Mouse (Mus musculus): ENCODE measurements around the gene Alkbh1. TPM values are rescaled to one million over a fixed set of nuclear protein-coding genes. Genes with fewer than 3 reads are reported as not detected.

The Alkbh1 gene
- polyA plus RNA-seq, 1 experiment from 2014 or later = 36.7 TPM

DNA sequence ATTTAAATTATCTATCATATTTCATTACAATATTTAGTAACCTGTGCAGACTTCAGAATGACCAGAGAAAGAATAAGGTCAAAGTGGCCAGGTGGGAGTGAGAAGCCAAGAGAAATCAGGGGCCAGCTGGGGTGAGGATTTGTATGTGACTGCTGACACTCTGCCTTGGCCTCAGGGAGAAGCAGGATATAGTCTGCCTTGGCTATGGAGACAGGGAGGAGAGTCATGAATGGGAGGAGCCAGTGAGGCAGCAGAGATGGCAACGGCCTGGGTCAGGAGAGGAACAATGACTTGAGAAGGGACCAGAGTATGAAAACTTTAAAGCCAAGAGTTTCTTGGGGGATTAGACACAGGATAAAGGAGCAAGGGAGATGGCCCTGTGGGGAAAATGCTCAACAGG lies 20.1 kb downstream of the Alkbh1 start:
- 41% methylated on average over 1 of the region's 1 CpGs for WGBS
- no peak for DNase-seq (ENCODE audit: low spot score)

DNA sequence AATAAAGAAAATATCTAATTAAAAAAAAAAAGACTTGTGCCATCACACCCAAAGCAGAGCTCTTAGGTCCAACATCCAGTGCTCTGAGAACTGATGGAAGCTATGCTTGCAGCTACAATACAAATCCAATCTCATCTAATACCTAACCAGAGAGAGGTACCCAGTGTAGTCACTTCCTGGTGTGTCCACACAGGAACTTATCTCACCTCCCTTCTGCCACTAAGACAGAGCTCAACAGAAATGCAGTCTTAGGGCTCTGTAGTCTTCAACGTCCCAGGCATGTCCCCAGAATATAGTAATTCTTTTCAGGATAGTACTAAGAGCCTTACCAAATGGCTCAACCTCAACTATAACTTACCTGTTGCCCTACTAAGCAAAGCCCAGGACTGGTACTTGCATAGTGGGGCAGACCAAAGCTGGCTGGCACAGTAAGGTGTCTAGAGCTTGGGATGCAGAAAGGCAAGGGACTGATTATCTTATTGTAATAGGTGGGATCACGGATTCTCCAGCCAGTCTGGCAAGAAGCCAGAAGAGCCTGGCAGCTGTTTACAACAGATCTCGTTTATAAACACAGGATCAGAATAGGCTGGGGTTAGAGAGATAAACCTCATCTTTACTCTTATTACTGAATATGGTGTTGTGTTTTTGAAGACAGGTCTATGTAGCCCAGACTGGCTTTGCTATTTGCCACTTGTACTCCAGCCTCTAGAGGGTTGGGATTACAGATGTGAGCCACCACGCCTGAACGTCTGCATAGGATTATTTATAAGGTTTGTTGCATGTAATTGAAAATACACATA lies 21.9 kb downstream of the Alkbh1 start:
- 70% methylated on average over 5 of the region's 5 CpGs for WGBS
- no peak for DNase-seq (ENCODE audit: low spot score)

More for the DNA sequence above, 20.1 kb downstream of the Alkbh1 start:
- Histone ChIP-seq H3K27ac (replicated peaks; ENCODE audit: low read depth, low read length) (no peak overlapping the region), H3K4me3 (ENCODE audit: low read depth, low read length) (no peak overlapping the region), H3K36me3 (ENCODE audit: control insufficient read depth, insufficient read depth, low read length) (peaks cover 48% of the 10 kb centered on the region), H3K4me2 (ENCODE audit: low read depth, low read length) (no peak overlapping the region), H3K9ac (ENCODE audit: low read depth, low read length) (no peak overlapping the region), H3K27me3 (replicated peaks; ENCODE audit: control insufficient read depth, insufficient read depth, low read length) (no peaks in the 10 kb centered on the region), H3K4me1 (ENCODE audit: control insufficient read depth, insufficient read depth, low read length) (no peaks in the 10 kb centered on the region), H3K9me3 (ENCODE audit: control insufficient read depth, low read length) (no peaks in the 10 kb centered on the region)
- no peak for ATAC-seq (ENCODE audit: low read depth)

DNA sequence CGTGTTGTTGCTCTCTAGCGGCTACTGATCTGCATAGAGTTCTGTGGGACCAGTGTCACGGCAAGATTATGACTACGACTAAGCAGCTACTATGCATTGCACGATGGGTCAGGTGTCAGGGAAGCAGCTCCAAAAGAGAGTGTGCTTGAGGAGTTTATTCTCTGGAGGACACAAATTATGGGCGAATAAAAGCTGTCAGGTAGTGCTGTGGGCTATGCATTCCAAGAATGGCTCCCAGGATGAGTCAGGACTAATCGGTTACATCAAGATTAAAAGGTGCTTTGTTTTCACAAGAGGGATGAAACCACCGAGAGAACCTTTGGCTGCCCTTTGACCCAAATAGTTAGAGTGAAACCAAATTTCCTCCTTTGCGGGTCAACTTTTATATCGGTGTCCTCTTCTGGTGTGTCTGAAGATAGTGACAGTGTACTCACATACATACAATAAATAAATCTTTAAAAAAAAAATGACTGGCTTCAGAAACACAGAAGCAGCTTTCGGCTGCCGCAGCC lies 23.8 kb downstream of the Alkbh1 start:
- Histone ChIP-seq H3K9me3 (ENCODE audit: control insufficient read depth, low read length) (no peaks in the 10 kb centered on the region), H3K4me2 (ENCODE audit: low read depth, low read length) (no peak overlapping the region), H3K27ac (replicated peaks; ENCODE audit: low read depth, low read length) (no peak overlapping the region), H3K4me1 (ENCODE audit: control insufficient read depth, insufficient read depth, low read length) (no peaks in the 10 kb centered on the region), H3K9ac (ENCODE audit: low read depth, low read length) (no peak overlapping the region), H3K4me3 (ENCODE audit: low read depth, low read length) (no peak overlapping the region), H3K27me3 (replicated peaks; ENCODE audit: control insufficient read depth, insufficient read depth, low read length) (no peaks in the 10 kb centered on the region), H3K36me3 (ENCODE audit: control insufficient read depth, insufficient read depth, low read length) (peaks cover 12% of the 10 kb centered on the region)
- no peak for ATAC-seq (ENCODE audit: low read depth)
- no peak for DNase-seq (ENCODE audit: low spot score)
- WGBS = 59% methylated on average over 12 of the region's 12 CpGs

More for the DNA sequence above, 21.9 kb downstream of the Alkbh1 start:
- H3K36me3 ChIP-seq (ENCODE audit: control insufficient read depth, insufficient read depth, low read length) = peaks cover 30% of the 10 kb centered on the region
- ATAC-seq (ENCODE audit: low read depth) = no peak
- H3K9ac ChIP-seq (ENCODE audit: low read depth, low read length) = no peak overlapping the region
- no peaks in the 10 kb centered on the region for H3K4me1 ChIP-seq (ENCODE audit: control insufficient read depth, insufficient read depth, low read length)
- H3K9me3 ChIP-seq (ENCODE audit: control insufficient read depth, low read length) = no peaks in the 10 kb centered on the region
- H3K27me3 ChIP-seq (replicated peaks; ENCODE audit: control insufficient read depth, insufficient read depth, low read length) = no peaks in the 10 kb centered on the region
- no peak overlapping the region for H3K27ac ChIP-seq (replicated peaks; ENCODE audit: low read depth, low read length)
- H3K4me2 ChIP-seq (ENCODE audit: low read depth, low read length) = no peak overlapping the region
- no peak overlapping the region for H3K4me3 ChIP-seq (ENCODE audit: low read depth, low read length)

DNA sequence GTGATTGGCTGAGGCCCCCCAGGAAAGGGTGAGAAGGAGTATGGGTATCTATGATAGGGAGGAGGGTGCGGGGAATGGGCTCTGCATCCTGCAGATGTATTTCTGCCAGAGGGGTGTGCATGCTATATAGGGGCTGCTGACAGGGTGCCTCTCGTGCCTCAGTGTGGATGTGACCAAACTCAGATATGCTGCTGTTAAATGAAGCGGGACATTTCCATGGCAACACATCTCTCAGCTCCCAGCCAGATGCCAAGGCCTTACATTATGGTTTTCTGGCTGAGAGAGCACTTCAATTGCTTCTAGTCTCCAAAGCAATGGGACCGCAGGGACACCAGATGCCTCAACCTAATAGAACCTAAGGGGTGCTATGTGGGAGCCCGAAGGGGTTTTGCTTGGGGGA lies 24.9 kb downstream of the Alkbh1 start:
- Histone ChIP-seq H3K9me3 (ENCODE audit: control insufficient read depth, low read length) (no peaks in the 10 kb centered on the region), H3K27ac (replicated peaks; ENCODE audit: low read depth, low read length) (no peak overlapping the region), H3K4me1 (ENCODE audit: control insufficient read depth, insufficient read depth, low read length) (no peaks in the 10 kb centered on the region), H3K9ac (ENCODE audit: low read depth, low read length) (no peak overlapping the region), H3K4me2 (ENCODE audit: low read depth, low read length) (no peak overlapping the region), H3K36me3 (ENCODE audit: control insufficient read depth, insufficient read depth, low read length) (peaks cover 12% of the 10 kb centered on the region), H3K4me3 (ENCODE audit: low read depth, low read length) (no peak overlapping the region), H3K27me3 (replicated peaks; ENCODE audit: control insufficient read depth, insufficient read depth, low read length) (no peaks in the 10 kb centered on the region)
- WGBS = 69% methylated on average over 5 of the region's 5 CpGs
- ATAC-seq (ENCODE audit: low read depth) (peak; percentile 73), DNase-seq (ENCODE audit: low spot score) (peak; percentile 78)

DNA sequence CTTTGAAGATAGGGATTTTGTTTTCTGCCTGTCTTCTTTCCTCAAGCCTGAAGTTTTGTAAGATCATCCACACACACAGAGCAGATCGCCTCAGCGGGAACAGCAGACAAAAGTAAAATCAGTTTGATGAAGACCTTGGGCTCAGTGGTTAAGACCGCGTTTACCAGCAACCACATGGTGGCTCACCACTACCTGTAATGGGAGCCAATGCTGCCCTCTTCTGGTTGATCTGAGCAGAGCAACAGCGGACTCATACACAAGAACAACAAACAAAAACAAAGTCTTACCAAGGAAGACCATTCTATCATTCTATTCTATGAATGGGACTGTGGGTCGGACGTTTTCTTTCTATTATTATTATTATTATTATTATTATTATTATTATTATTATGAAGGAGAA lies 27.1 kb downstream of the Alkbh1 start:
- H3K4me2 ChIP-seq (ENCODE audit: low read depth, low read length) = no peak overlapping the region
- WGBS = 31% methylated on average over 7 of the region's 7 CpGs
- H3K27me3 ChIP-seq (replicated peaks; ENCODE audit: control insufficient read depth, insufficient read depth, low read length) = no peaks in the 10 kb centered on the region
- no peak overlapping the region for H3K9ac ChIP-seq (ENCODE audit: low read depth, low read length)
- H3K36me3 ChIP-seq (ENCODE audit: control insufficient read depth, insufficient read depth, low read length) = no peaks in the 10 kb centered on the region
- H3K27ac ChIP-seq (replicated peaks; ENCODE audit: low read depth, low read length) = no peak overlapping the region
- ATAC-seq (ENCODE audit: low read depth) (no peak), DNase-seq (ENCODE audit: low spot score) (peak; percentile 58)
- no peaks in the 10 kb centered on the region for H3K9me3 ChIP-seq (ENCODE audit: control insufficient read depth, low read length)
- H3K4me3 ChIP-seq (ENCODE audit: low read depth, low read length) = no peak overlapping the region
- no peaks in the 10 kb centered on the region for H3K4me1 ChIP-seq (ENCODE audit: control insufficient read depth, insufficient read depth, low read length)

DNA sequence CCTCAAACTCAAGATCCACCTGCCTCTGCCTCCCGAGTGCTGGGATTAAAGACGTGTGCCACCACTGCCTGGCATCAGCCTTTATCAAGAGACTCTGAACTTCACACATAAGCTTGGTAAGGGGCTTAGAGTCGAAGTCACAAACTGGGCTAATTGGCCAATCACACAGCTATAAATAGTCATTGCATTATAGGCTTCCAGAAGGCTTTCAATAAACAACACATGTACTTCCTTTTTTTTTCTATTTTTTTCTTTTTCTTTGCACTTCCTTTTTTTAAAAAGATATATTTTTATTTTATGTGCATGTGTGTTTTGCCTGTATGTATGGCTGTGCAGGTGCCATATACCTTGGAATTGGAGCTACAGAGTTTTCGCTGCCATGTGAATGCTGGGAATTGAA lies 28.5 kb downstream of the Alkbh1 start:
- no peak for ATAC-seq (ENCODE audit: low read depth)
- no peak overlapping the region for H3K27ac ChIP-seq (replicated peaks; ENCODE audit: low read depth, low read length)
- H3K27me3 ChIP-seq (replicated peaks; ENCODE audit: control insufficient read depth, insufficient read depth, low read length) = no peaks in the 10 kb centered on the region
- no peak overlapping the region for H3K4me3 ChIP-seq (ENCODE audit: low read depth, low read length)
- 70% methylated on average over 4 of the region's 4 CpGs for WGBS
- H3K9me3 ChIP-seq (ENCODE audit: control insufficient read depth, low read length) = no peaks in the 10 kb centered on the region
- no peak overlapping the region for H3K9ac ChIP-seq (ENCODE audit: low read depth, low read length)
- H3K36me3 ChIP-seq (ENCODE audit: control insufficient read depth, insufficient read depth, low read length) = no peaks in the 10 kb centered on the region
- no peak for DNase-seq (ENCODE audit: low spot score)
- H3K4me1 ChIP-seq (ENCODE audit: control insufficient read depth, insufficient read depth, low read length) = no peaks in the 10 kb centered on the region
- H3K4me2 ChIP-seq (ENCODE audit: low read depth, low read length) = no peak overlapping the region

DNA sequence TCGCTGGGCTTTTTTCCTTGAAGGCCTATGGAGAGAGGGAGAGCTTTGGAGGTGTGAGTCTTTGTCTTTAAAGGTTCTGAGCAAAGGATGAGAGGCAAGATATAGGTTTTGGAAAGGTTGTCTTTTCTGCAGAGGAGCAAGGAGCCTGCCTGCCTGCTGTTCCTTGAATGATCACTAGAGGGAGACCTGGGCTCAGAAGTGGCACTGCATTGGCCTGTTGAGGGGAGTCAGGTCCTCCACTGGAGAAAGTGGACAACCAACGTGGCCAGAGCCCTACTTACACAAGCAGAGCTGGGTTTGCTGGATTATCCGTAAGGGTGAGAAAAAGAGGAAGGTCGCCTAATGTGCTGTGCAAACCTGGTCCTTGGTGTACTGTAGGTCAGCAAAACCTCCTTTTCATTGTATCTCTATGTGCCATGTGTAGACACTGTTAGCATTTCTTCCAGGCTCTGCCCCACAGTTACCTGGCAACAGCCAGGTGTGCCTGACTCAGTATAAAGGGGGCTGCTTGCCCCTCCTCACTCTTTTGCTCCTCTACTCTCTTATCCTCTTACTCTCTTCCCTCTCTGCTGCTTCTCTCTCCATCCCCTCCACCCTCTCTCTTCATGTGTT lies 30.5 kb downstream of the Alkbh1 start:
- DNase-seq (ENCODE audit: low spot score) = peak; percentile 49
- 24% methylated on average over 4 of the region's 4 CpGs for whole genome bisulfite sequencing

DNA sequence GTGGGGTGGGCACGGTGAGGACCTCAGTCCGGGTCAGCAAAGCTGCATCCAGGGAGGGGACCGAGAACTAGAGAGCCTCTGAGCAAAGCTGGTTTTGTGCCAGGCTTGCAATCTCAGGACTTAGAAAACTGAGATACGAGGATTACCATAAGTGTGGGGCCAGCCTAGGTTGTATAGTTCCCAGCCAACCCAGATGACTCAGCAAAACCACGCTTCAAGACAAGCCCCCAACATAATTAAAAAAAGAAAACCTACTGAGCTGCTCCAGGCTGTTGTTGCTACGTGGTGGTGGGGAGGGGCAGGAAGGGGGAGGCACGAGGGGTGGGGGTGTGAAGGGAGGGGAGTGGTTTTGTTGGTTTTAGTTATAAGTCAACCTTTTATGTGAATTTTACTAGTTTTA lies 32.8 kb downstream of the Alkbh1 start:
- ATAC-seq (ENCODE audit: low read depth) (no peak), DNase-seq (ENCODE audit: low spot score) (peak; percentile 49)
- Histone ChIP-seq H3K27ac (replicated peaks; ENCODE audit: low read depth, low read length) (no peak overlapping the region), H3K4me1 (ENCODE audit: control insufficient read depth, insufficient read depth, low read length) (peaks cover 4% of the 10 kb centered on the region), H3K4me3 (ENCODE audit: low read depth, low read length) (no peak overlapping the region), H3K36me3 (ENCODE audit: control insufficient read depth, insufficient read depth, low read length) (no peaks in the 10 kb centered on the region), H3K4me2 (ENCODE audit: low read depth, low read length) (no peak overlapping the region), H3K9ac (ENCODE audit: low read depth, low read length) (no peak overlapping the region), H3K27me3 (replicated peaks; ENCODE audit: control insufficient read depth, insufficient read depth, low read length) (no peaks in the 10 kb centered on the region), H3K9me3 (ENCODE audit: control insufficient read depth, low read length) (no peaks in the 10 kb centered on the region)
- 52% methylated on average over 7 of the region's 7 CpGs for WGBS

More for the DNA sequence above, 30.5 kb downstream of the Alkbh1 start:
- no peaks in the 10 kb centered on the region for H3K27me3 ChIP-seq (replicated peaks; ENCODE audit: control insufficient read depth, insufficient read depth, low read length)
- ATAC-seq (ENCODE audit: low read depth) = peak; percentile 67
- peaks cover under 1% of the 10 kb centered on the region for H3K4me1 ChIP-seq (ENCODE audit: control insufficient read depth, insufficient read depth, low read length)
- no peak overlapping the region for H3K4me3 ChIP-seq (ENCODE audit: low read depth, low read length)
- no peak overlapping the region for H3K27ac ChIP-seq (replicated peaks; ENCODE audit: low read depth, low read length)
- H3K9ac ChIP-seq (ENCODE audit: low read depth, low read length) = no peak overlapping the region
- H3K4me2 ChIP-seq (ENCODE audit: low read depth, low read length) = no peak overlapping the region
- H3K9me3 ChIP-seq (ENCODE audit: control insufficient read depth, low read length) = no peaks in the 10 kb centered on the region
- no peaks in the 10 kb centered on the region for H3K36me3 ChIP-seq (ENCODE audit: control insufficient read depth, insufficient read depth, low read length)

Data from embryonic facial prominence, embryonic 14.5 days (tissue).